Mouse (Mus musculus) embryonic facial prominence, embryonic 11.5 days (tissue): ENCODE data around the gene Casp9. TPM values are rescaled to one million over a fixed set of nuclear protein-coding genes. Genes with fewer than 3 reads are reported as not detected.
A peak's percentile ranks its signal among the peaks of the same experiment; 100 is the strongest.

Source experiments
- ATAC-seq: fragments of 200-750 bp; cut with Nextera tagmentation; replicated peaks from 2 replicates; pipeline ENCODE4 v1.8.0; 2017; ENCODE audit warnings: low read depth; ENCODE audit not compliant: insufficient number of reproducible peaks, low FRiP score, low TSS enrichment
- DNase-seq: peaks from one replicate; pipeline ENCODE4 v3.0.0-alpha.2; 2015; ENCODE audit warnings: low spot score
- H3K27ac ChIP-seq: fragments of 300-500 bp; sonication (generic); replicated peaks from 2 replicates; pipeline ENCODE4 v1.5.1; 2014; ENCODE audit warnings: mild to moderate bottlenecking, low read depth, low read length, control low read depth
- H3K27me3 ChIP-seq: fragments of 300-500 bp; sonication (generic); 2 replicates; pipeline ENCODE4 v1.6.1; 2014; ENCODE audit warnings: mild to moderate bottlenecking, low read length, moderate library complexity, mixed read lengths; ENCODE audit not compliant: control insufficient read depth, insufficient read depth
- H3K36me3 ChIP-seq: fragments of 300-500 bp; sonication (generic); replicated peaks from 2 replicates; pipeline ENCODE4 v1.6.1; 2014; ENCODE audit warnings: low read depth, mild to moderate bottlenecking, low read length, moderate library complexity, mixed read lengths; ENCODE audit not compliant: control insufficient read depth, insufficient read depth
- H3K4me1 ChIP-seq: fragments of 300-500 bp; sonication (generic); 2 replicates; pipeline ENCODE4 v1.6.1; 2014; ENCODE audit warnings: low read length, mixed read lengths; ENCODE audit not compliant: control insufficient read depth, insufficient read depth
- H3K4me2 ChIP-seq: fragments of 300-500 bp; sonication (generic); 2 replicates; pipeline ENCODE4 v1.6.1; 2014; ENCODE audit warnings: low read depth, mild to moderate bottlenecking, control low read depth, low read length, moderate library complexity
- H3K4me3 ChIP-seq: fragments of 300-500 bp; sonication (generic); 2 replicates; pipeline ENCODE4 v1.5.1; 2014; ENCODE audit warnings: low read depth, low read length, control low read depth
- H3K9ac ChIP-seq: fragments of 300-500 bp; sonication (generic); replicated peaks from 2 replicates; pipeline ENCODE4 v1.6.1; 2014; ENCODE audit warnings: mild to moderate bottlenecking, control low read depth, low read length
- H3K9me3 ChIP-seq: fragments of 300-500 bp; sonication (generic); replicated peaks from 2 replicates; pipeline ENCODE4 v1.6.1; 2016; ENCODE audit warnings: mild to moderate bottlenecking, low read length, inconsistent platforms, mixed read lengths; ENCODE audit not compliant: control insufficient read depth
- WGBS: fragments of 180-500 bp; shearing (Covaris S2); extraction: QIAGEN DNeasy Blood & Tissue Kit; methylation state at CpG from one replicate; pipeline ENCODE4 v1.1.7; 2014; 5-methylcytosine and 5-hydroxymethylcytosine counted together
- polyA plus RNA-seq: library from polyadenylated mRNA; unstranded; fragments of >200 nt; fragmentation: Nextera tagmentation; extraction: Ambion mirVana; gene quantifications from 2 replicates; pipeline ENCODE4 v1.2.1, GENCODE M21; 2014

Casp9 gene
- 13.3 and 14.1 TPM in 2 replicates for polyA plus RNA-seq

- peak within 1 kb of the TSS; percentile 74 for H3K27ac ChIP-seq
- peak within 1 kb of the TSS; percentile 60 for H3K4me3 ChIP-seq
- no peaks in the 10 kb centered on the region for H3K9me3 ChIP-seq
- peak; percentile 78 for ATAC-seq
- H3K27me3 ChIP-seq: no peaks in the 10 kb centered on the region
- H3K9ac ChIP-seq: peak within 1 kb of the TSS; percentile 61
- peak; percentile 97 for DNase-seq
- no peaks in the 10 kb centered on the region for H3K36me3 ChIP-seq
- WGBS: under 1% methylated on average over 64 of the region's 80 CpGs
- peaks cover 4% of the 10 kb centered on the region; the same call in 1 of the 2 replicates for H3K4me1 ChIP-seq
- peak within 1 kb of the TSS; percentile 32 for H3K4me2 ChIP-seq
These were observed at the start of gene Casp9 for GRCm38 (mm10) chr4:141793282-141794151. Gene Casp9, plus strand, starts transcription at chr4:141793612.

- ATAC-seq (no peak), DNase-seq (no peak)
- Histone ChIP-seq H3K27ac (no peak within 1 kb of the TSS), H3K4me3 (no peak within 1 kb of the TSS), H3K9me3 (no peaks in the 10 kb centered on the region), H3K36me3 (no peaks in the 10 kb centered on the region), H3K4me1 (no peaks in the 10 kb centered on the region), H3K4me2 (no peak within 1 kb of the TSS), H3K27me3 (no peaks in the 10 kb centered on the region), H3K9ac (no peak within 1 kb of the TSS)
- WGBS: 24% methylated on average over 25 of the region's 25 CpGs
These were observed 46.6 kb upstream of the Casp9 start, which contains the start of gene Agmat for GRCm38 (mm10) chr4:141746578-141747346. Gene Agmat, plus strand, starts transcription at chr4:141746672.

GRCm38 (mm10) chr4:141749557-141749956, 43.9 kb upstream of the Casp9 start:
- DNase-seq: no peak
- H3K9me3 ChIP-seq: no peaks in the 10 kb centered on the region
- no peak overlapping the region for H3K4me3 ChIP-seq
- no peak overlapping the region for H3K9ac ChIP-seq
- no peak for ATAC-seq
- no peaks in the 10 kb centered on the region for H3K36me3 ChIP-seq
- no peaks in the 10 kb centered on the region for H3K4me1 ChIP-seq
- WGBS: 39% methylated on average over 11 of the region's 11 CpGs
- no peaks in the 10 kb centered on the region for H3K27me3 ChIP-seq
- no peak overlapping the region for H3K27ac ChIP-seq
- no peak overlapping the region for H3K4me2 ChIP-seq

GRCm38 (mm10) chr4:141750826-141751225, 42.6 kb upstream of the Casp9 start:
- no peak for DNase-seq
- Histone ChIP-seq H3K4me1 (no peaks in the 10 kb centered on the region), H3K9ac (no peak overlapping the region), H3K27me3 (no peaks in the 10 kb centered on the region), H3K9me3 (no peaks in the 10 kb centered on the region), H3K4me2 (no peak overlapping the region), H3K36me3 (no peaks in the 10 kb centered on the region), H3K27ac (no peak overlapping the region), H3K4me3 (no peak overlapping the region)
- ATAC-seq: no peak
- 60% methylated on average over 3 of the region's 3 CpGs for WGBS

- 38% methylated on average over 4 of the region's 4 CpGs for WGBS
- ATAC-seq: no peak
- no peak overlapping the region for H3K27ac ChIP-seq
These were observed 41.9 kb upstream of the Casp9 start for GRCm38 (mm10) chr4:141751419-141752075.

GRCm38 (mm10) chr4:141752076-141752421, 41.4 kb upstream of the Casp9 start:
- H3K36me3 ChIP-seq: no peaks in the 10 kb centered on the region
- ATAC-seq: no peak
- H3K27ac ChIP-seq: no peak overlapping the region
- no peak overlapping the region for H3K4me3 ChIP-seq
- H3K4me1 ChIP-seq: no peaks in the 10 kb centered on the region
- no peaks in the 10 kb centered on the region for H3K27me3 ChIP-seq
- DNase-seq: peak; percentile 40
- no peak overlapping the region for H3K9ac ChIP-seq
- no peaks in the 10 kb centered on the region for H3K9me3 ChIP-seq
- 3% methylated on average over 4 of the region's 4 CpGs for WGBS
- H3K4me2 ChIP-seq: no peak overlapping the region

More at GRCm38 (mm10) chr4:141751419-141752075, 41.9 kb upstream of the Casp9 start:
- no peak overlapping the region for H3K9ac ChIP-seq
- no peaks in the 10 kb centered on the region for H3K9me3 ChIP-seq
- H3K4me2 ChIP-seq: no peak overlapping the region
- no peak overlapping the region for H3K4me3 ChIP-seq
- H3K27me3 ChIP-seq: no peaks in the 10 kb centered on the region
- no peaks in the 10 kb centered on the region for H3K4me1 ChIP-seq
- DNase-seq: no peak
- H3K36me3 ChIP-seq: no peaks in the 10 kb centered on the region

- WGBS: 91% methylated on average over 19 of the region's 19 CpGs
- H3K4me1 ChIP-seq: no peaks in the 10 kb centered on the region
- ATAC-seq (no peak), DNase-seq (no peak)
- H3K9me3 ChIP-seq: no peaks in the 10 kb centered on the region
- no peaks in the 10 kb centered on the region for H3K27me3 ChIP-seq
- H3K9ac ChIP-seq: no peak overlapping the region
- no peak overlapping the region for H3K4me3 ChIP-seq
- H3K4me2 ChIP-seq: no peak overlapping the region
- no peaks in the 10 kb centered on the region for H3K36me3 ChIP-seq
- H3K27ac ChIP-seq: no peak overlapping the region
These were observed 38.0 kb upstream of the Casp9 start for GRCm38 (mm10) chr4:141755375-141755930.
